Mouse (Mus musculus) embryonic facial prominence, embryonic 15.5 days (tissue): Measurements from ENCODE around the gene Erlin1. TPM values are rescaled to one million over a fixed set of nuclear protein-coding genes. Genes with fewer than 3 reads are reported as not detected.

Source experiments
- ATAC-seq: fragments of 200-750 bp; cut with Nextera tagmentation; 2 replicates; pipeline ENCODE4 v1.8.0; 2017; ENCODE audit warnings: low read depth, moderate TSS enrichment; ENCODE audit not compliant: insufficient number of reproducible peaks, low FRiP score, low TSS enrichment
- H3K27ac ChIP-seq: fragments of 300-500 bp; sonication (generic); replicated peaks from 2 replicates; pipeline ENCODE4 v1.5.1; 2015; ENCODE audit warnings: mild to moderate bottlenecking, inconsistent platforms
- H3K27me3 ChIP-seq: fragments of 300-500 bp; sonication (generic); 2 replicates; pipeline ENCODE4 v1.6.1; 2015; ENCODE audit warnings: inconsistent platforms
- H3K36me3 ChIP-seq: fragments of 300-500 bp; sonication (generic); 2 replicates; pipeline ENCODE4 v1.6.1; 2015; ENCODE audit warnings: mild to moderate bottlenecking, inconsistent platforms
- H3K4me1 ChIP-seq: fragments of 300-500 bp; sonication (generic); 2 replicates; pipeline ENCODE4 v1.6.1; 2015; ENCODE audit warnings: inconsistent platforms
- H3K4me2 ChIP-seq: fragments of 300-500 bp; sonication (generic); replicated peaks from 2 replicates; pipeline ENCODE4 v1.6.1; 2015; ENCODE audit warnings: mild to moderate bottlenecking, inconsistent platforms
- H3K4me3 ChIP-seq: fragments of 300-500 bp; sonication (generic); replicated peaks from 2 replicates; pipeline ENCODE4 v1.5.1; 2015; ENCODE audit warnings: mild to moderate bottlenecking, inconsistent platforms
- H3K9ac ChIP-seq: fragments of 300-500 bp; sonication (generic); 2 replicates; pipeline ENCODE4 v1.6.1; 2015; ENCODE audit warnings: inconsistent platforms
- H3K9me3 ChIP-seq: fragments of 300-500 bp; sonication (generic); replicated peaks from 2 replicates; pipeline ENCODE4 v1.6.1; 2016; ENCODE audit warnings: inconsistent platforms
- WGBS: fragments of 180-500 bp; shearing (Covaris S2); methylation state at CpG from one replicate; pipeline ENCODE4 v1.1.7; 2015; 5-methylcytosine and 5-hydroxymethylcytosine counted together
- polyA plus RNA-seq: library from polyadenylated mRNA; unstranded; fragments of >200 nt; fragmentation: Nextera tagmentation; extraction: Ambion mirVana; gene quantifications from 2 replicates; pipeline ENCODE4 v1.2.1, GENCODE M21; 2015

The Erlin1 gene
- polyA plus RNA-seq, 1 experiment from 2014 or later, result 39.2 TPM

GRCm38 (mm10) chr19:44023066-44023465, 46.5 kb downstream of the Erlin1 start:
- Histone ChIP-seq H3K9ac (no peak overlapping the region), H3K4me2 (no peak overlapping the region), H3K27ac (no peak overlapping the region), H3K36me3 (no peaks in the 10 kb centered on the region), H3K9me3 (no peaks in the 10 kb centered on the region), H3K4me3 (no peak overlapping the region), H3K27me3 (no peaks in the 10 kb centered on the region), H3K4me1 (no peaks in the 10 kb centered on the region)
- WGBS, result 68% methylated on average over 5 of the region's 5 CpGs
- no peak for ATAC-seq

GRCm38 (mm10) chr19:44021502-44021901, 48.1 kb downstream of the Erlin1 start:
- no peak overlapping the region for H3K9ac ChIP-seq
- H3K27ac ChIP-seq, result no peak overlapping the region
- no peaks in the 10 kb centered on the region for H3K9me3 ChIP-seq
- H3K4me2 ChIP-seq, result no peak overlapping the region
- no peaks in the 10 kb centered on the region for H3K4me1 ChIP-seq
- no peak for ATAC-seq
- H3K27me3 ChIP-seq, result no peaks in the 10 kb centered on the region
- no peak overlapping the region for H3K4me3 ChIP-seq
- H3K36me3 ChIP-seq, result no peaks in the 10 kb centered on the region
- WGBS, result 85% methylated on average over 4 of the region's 4 CpGs

- ATAC-seq, result no peak
- no peaks in the 10 kb centered on the region for H3K9me3 ChIP-seq
- no peak overlapping the region for H3K4me3 ChIP-seq
- no peaks in the 10 kb centered on the region for H3K27me3 ChIP-seq
- H3K36me3 ChIP-seq, result no peaks in the 10 kb centered on the region
- no peak overlapping the region for H3K9ac ChIP-seq
- H3K27ac ChIP-seq, result no peak overlapping the region
- no peaks in the 10 kb centered on the region for H3K4me1 ChIP-seq
- H3K4me2 ChIP-seq, result no peak overlapping the region
- 53% methylated on average over 7 of the region's 7 CpGs for WGBS
These were observed 49.8 kb downstream of the Erlin1 start for GRCm38 (mm10) chr19:44019739-44020138.

GRCm38 (mm10) chr19:44013862-44014261, 55.7 kb downstream of the Erlin1 start:
- Histone ChIP-seq H3K36me3 (no peaks in the 10 kb centered on the region), H3K27me3 (no peaks in the 10 kb centered on the region), H3K4me3 (no peak overlapping the region), H3K4me1 (no peaks in the 10 kb centered on the region), H3K27ac (no peak overlapping the region), H3K4me2 (no peak overlapping the region), H3K9me3 (no peaks in the 10 kb centered on the region), H3K9ac (no peak overlapping the region)
- ATAC-seq, result no peak
- WGBS, result 75% methylated on average over 6 of the region's 6 CpGs

DNA sequence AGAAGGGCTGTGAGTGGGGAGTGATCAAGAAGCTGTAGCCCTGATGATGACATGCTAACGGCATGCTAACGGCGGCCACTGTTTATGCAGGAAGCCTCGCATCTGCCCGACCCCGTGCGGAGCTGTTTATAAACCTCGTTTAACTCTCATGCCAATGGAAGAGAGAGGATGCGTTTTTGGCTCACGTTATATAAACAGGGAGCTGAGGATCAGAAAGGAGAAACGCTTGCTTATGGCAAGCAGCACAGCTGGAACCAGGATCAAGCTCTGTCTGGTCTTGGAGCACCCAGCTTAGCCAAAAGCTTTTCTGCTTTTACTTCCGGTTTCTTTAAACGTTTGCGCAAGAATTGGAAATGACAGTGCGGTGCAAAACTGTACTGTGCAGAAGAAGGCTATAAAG, 60.8 kb downstream of the Erlin1 start:
- Histone ChIP-seq H3K27ac (no peak overlapping the region), H3K36me3 (no peaks in the 10 kb centered on the region), H3K27me3 (no peaks in the 10 kb centered on the region), H3K4me1 (no peaks in the 10 kb centered on the region), H3K4me3 (no peak overlapping the region), H3K9ac (no peak overlapping the region), H3K9me3 (no peaks in the 10 kb centered on the region), H3K4me2 (no peak overlapping the region)
- WGBS, result 58% methylated on average over 15 of the region's 15 CpGs
- no peak for ATAC-seq

DNA sequence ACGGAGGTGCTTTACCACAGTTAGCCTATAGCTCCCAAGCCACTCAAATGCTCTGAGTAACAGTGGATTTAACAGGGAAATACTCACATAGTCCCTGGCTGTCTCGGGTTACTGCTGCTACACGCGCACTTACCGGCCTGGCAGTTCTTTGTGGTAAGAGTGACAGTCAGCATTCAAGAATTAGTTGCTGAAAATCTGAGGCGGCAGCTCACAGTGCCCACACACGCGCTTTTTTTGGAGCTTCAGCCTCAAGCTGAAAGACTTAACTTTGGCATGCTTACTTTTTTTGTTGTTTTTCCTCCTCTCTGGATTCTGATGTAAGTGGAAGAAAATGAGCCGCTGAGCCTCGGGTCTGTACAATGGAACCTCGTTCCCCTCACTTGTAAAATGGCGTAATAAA, 62.4 kb downstream of the Erlin1 start:
- no peak overlapping the region for H3K27ac ChIP-seq

DNA sequence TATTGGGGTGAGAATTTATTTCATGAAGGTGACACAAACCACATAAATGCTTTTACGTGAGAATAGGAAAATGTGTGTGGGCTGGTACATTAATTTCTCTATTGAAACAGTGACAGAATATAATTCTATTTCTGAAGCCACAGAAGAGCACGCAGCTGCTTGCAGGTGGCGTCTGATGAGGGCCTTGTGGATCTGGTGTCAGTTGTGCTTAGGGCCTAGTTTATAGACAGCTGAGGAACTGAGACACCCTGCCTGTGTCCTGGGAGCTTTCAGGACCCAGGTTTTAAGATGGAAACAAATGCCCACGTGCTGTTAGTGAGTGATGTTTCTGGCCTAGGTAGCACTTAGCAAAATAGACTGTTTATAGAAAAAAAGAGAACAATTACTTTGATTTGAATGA, 64.6 kb downstream of the Erlin1 start:
- H3K9me3 ChIP-seq, result no peaks in the 10 kb centered on the region
- no peaks in the 10 kb centered on the region for H3K36me3 ChIP-seq
- H3K4me3 ChIP-seq, result no peak overlapping the region
- no peak overlapping the region for H3K9ac ChIP-seq
- no peak for ATAC-seq
- no peaks in the 10 kb centered on the region for H3K4me1 ChIP-seq
- no peak overlapping the region for H3K4me2 ChIP-seq
- H3K27me3 ChIP-seq, result no peaks in the 10 kb centered on the region
- H3K27ac ChIP-seq, result no peak overlapping the region
- 63% methylated on average over 4 of the region's 4 CpGs for WGBS

More for the DNA sequence above, 62.4 kb downstream of the Erlin1 start:
- WGBS, result 42% methylated on average over 12 of the region's 12 CpGs
- Histone ChIP-seq H3K9me3 (no peaks in the 10 kb centered on the region), H3K36me3 (no peaks in the 10 kb centered on the region), H3K9ac (no peak overlapping the region), H3K4me3 (no peak overlapping the region), H3K27me3 (no peaks in the 10 kb centered on the region), H3K4me1 (no peaks in the 10 kb centered on the region), H3K4me2 (no peak overlapping the region)
- no peak for ATAC-seq

- 94% methylated on average over 2 of the region's 2 CpGs for WGBS
- Histone ChIP-seq H3K9ac (no peak overlapping the region), H3K9me3 (no peaks in the 10 kb centered on the region), H3K36me3 (no peaks in the 10 kb centered on the region), H3K4me2 (no peak overlapping the region), H3K27me3 (no peaks in the 10 kb centered on the region), H3K4me3 (no peak overlapping the region), H3K27ac (no peak overlapping the region), H3K4me1 (no peaks in the 10 kb centered on the region)
- no peak for ATAC-seq
These were observed 65.3 kb downstream of the Erlin1 start for GRCm38 (mm10) chr19:44004261-44004660.

GRCm38 (mm10) chr19:44000720-44001119, 68.9 kb downstream of the Erlin1 start:
- Histone ChIP-seq H3K27ac (no peak overlapping the region), H3K9me3 (no peaks in the 10 kb centered on the region)
- no peak for ATAC-seq

DNA sequence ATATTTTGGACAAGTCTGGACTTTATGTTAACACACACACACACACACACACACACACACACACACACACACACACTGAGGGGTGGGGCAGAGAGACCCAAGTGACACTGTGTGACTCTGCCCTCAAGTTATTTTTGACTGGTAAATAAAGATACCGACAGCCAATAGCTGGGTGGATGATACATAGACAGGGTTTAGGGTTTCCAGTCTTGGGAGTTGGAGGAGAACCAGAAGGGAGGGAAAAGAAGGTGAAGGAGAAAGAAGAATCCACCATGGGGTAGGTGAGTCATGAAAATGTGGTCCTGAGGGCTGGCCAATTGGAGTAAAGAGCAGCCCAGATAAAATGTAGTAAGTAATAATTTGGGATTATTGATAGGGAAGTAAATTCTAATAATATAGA, 69.5 kb downstream of the Erlin1 start:
- no peak overlapping the region for H3K27ac ChIP-seq
- 73% methylated on average over 1 of the region's 1 CpGs for WGBS
- H3K4me3 ChIP-seq, result no peak overlapping the region
- no peak for ATAC-seq
- no peaks in the 10 kb centered on the region for H3K4me1 ChIP-seq
- no peaks in the 10 kb centered on the region for H3K36me3 ChIP-seq
- H3K4me2 ChIP-seq, result no peak overlapping the region
- no peak overlapping the region for H3K9ac ChIP-seq
- H3K9me3 ChIP-seq, result no peaks in the 10 kb centered on the region
- H3K27me3 ChIP-seq, result no peaks in the 10 kb centered on the region

More at GRCm38 (mm10) chr19:44000720-44001119, 68.9 kb downstream of the Erlin1 start:
- Histone ChIP-seq H3K9ac (no peak overlapping the region), H3K36me3 (no peaks in the 10 kb centered on the region), H3K4me1 (no peaks in the 10 kb centered on the region), H3K27me3 (no peaks in the 10 kb centered on the region), H3K4me3 (no peak overlapping the region), H3K4me2 (no peak overlapping the region)
- WGBS, result 65% methylated on average over 5 of the region's 5 CpGs

- Histone ChIP-seq H3K9ac (no peak overlapping the region), H3K4me3 (no peak overlapping the region), H3K4me2 (no peak overlapping the region), H3K36me3 (no peaks in the 10 kb centered on the region), H3K4me1 (no peaks in the 10 kb centered on the region), H3K27ac (no peak overlapping the region), H3K27me3 (no peaks in the 10 kb centered on the region), H3K9me3 (no peaks in the 10 kb centered on the region)
- no peak for ATAC-seq
- WGBS, result 81% methylated on average over 11 of the region's 11 CpGs
These were observed 70.6 kb downstream of the Erlin1 start for GRCm38 (mm10) chr19:43998802-43999527.

DNA sequence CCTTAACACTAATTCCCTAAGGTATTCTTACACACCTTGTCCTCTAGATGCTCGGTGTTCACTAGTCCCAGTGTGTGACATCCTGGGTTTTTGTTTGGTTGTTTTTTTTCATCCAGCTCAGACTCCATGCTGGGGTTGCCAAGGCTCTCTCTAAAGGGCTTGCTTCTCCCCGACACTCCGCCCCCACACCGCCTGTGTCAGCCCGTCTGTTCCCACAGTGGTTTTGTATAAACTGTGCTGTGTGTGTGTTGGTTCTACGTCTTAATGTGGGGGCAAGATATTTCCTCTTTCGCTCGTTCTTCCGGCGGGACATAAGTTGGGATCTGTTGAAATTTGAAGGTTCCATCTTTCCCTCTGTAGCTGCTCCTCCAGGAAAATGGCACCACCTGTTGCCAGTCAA, 71.5 kb downstream of the Erlin1 start:
- H3K9me3 ChIP-seq, result no peaks in the 10 kb centered on the region
- H3K9ac ChIP-seq, result no peak overlapping the region
- WGBS, result 83% methylated on average over 10 of the region's 10 CpGs
- no peak overlapping the region for H3K4me2 ChIP-seq
- H3K27ac ChIP-seq, result no peak overlapping the region
- H3K4me1 ChIP-seq, result no peaks in the 10 kb centered on the region
- no peaks in the 10 kb centered on the region for H3K36me3 ChIP-seq
- no peaks in the 10 kb centered on the region for H3K27me3 ChIP-seq
- H3K4me3 ChIP-seq, result no peak overlapping the region
- no peak for ATAC-seq
